Mouse (Mus musculus) spleen, adult 2 months (tissue): ENCODE data around the gene Trib3.

Experiments
- CTCF ChIP-seq: fragments of 200-500 bp; IDR thresholded peaks from 2 replicates; pipeline ENCODE4 v1.5.1; 2011; ENCODE audit warnings: mild to moderate bottlenecking, inconsistent platforms; ENCODE audit not compliant: insufficient read depth, insufficient read length, insufficient replicate concordance; ENCODE audit errors: extremely low read depth
- POLR2A ChIP-seq: fragments of 200-500 bp; IDR thresholded peaks from 2 replicates; pipeline ENCODE4 v1.6.1; 2011; ENCODE audit warnings: low read depth, low read length, inconsistent platforms

DNA sequence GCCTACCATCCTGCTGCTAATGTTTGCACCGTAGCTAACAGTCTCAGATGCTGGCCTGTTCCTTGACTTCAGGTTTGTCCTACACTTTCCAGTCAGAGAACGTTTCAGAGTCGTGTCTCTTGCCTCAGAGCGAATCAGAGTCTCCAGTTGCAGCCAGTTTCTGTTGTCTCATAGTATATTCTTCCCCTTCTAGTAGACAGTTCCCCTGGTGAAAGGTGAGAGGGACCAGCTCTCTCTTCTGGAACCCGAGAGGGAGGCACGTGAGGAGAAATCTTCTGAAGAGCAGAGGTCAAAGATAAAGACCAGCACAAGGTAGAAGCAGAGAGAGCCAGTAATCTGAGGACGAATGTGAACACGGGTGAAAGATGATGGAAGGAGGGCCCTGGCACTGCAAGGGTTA, 55.8 kb downstream of the Trib3 start:
- TF ChIP-seq CTCF (no peak), POLR2A (no peak)
